Mouse (Mus musculus) cerebral cortex, adult 2 months (tissue): ENCODE data around the gene Cadm3.

ENCODE experiments used
- WGBS: fragments of 180-500 bp; shearing (Covaris S2); methylation state at CpG from one replicate; pipeline ENCODE4 v1.1.7; 2018; 5-methylcytosine and 5-hydroxymethylcytosine counted together

Gene Cadm3

GRCm38 (mm10) chr1:173367356-173368046 lies at the start of gene Cadm3:
TSS of gene Cadm3 (minus strand) at chr1:173367695.
- WGBS, result 2% methylated on average over 46 of the region's 46 CpGs

- 74% methylated on average over 3 of the region's 3 CpGs for WGBS
Measured at GRCm38 (mm10) chr1:173414631-173415030, 47.1 kb upstream of the Cadm3 start.

- 68% methylated on average over 4 of the region's 4 CpGs for WGBS
Measured at GRCm38 (mm10) chr1:173411863-173412262, 44.4 kb upstream of the Cadm3 start.

- WGBS, result 87% methylated on average over 5 of the region's 5 CpGs
Measured at GRCm38 (mm10) chr1:173404696-173405309, 37.3 kb upstream of the Cadm3 start.

- 37% methylated on average over 3 of the region's 3 CpGs for WGBS
Measured at GRCm38 (mm10) chr1:173398323-173398970, 31.0 kb upstream of the Cadm3 start.

DNA sequence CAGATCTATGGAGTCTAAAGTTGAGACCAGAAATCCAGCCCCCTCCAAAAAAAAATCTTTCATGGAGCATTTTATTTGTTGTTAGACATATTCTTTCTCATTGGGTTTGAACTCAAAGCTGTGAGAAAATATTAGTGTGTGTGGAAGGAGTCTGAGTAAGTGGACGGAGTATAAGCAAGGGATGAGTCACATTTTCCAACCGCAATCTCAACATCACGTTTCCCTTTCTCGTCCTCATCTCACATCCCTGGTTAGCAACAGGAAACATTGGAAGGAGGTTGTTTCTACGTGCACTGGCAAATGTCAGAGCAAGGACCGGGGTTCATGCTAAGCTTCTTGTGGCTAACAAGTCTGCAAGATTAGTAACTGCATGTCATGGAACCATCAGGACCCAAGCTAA lies 24.3 kb upstream of the Cadm3 start:
- 57% methylated on average over 6 of the region's 6 CpGs for WGBS

DNA sequence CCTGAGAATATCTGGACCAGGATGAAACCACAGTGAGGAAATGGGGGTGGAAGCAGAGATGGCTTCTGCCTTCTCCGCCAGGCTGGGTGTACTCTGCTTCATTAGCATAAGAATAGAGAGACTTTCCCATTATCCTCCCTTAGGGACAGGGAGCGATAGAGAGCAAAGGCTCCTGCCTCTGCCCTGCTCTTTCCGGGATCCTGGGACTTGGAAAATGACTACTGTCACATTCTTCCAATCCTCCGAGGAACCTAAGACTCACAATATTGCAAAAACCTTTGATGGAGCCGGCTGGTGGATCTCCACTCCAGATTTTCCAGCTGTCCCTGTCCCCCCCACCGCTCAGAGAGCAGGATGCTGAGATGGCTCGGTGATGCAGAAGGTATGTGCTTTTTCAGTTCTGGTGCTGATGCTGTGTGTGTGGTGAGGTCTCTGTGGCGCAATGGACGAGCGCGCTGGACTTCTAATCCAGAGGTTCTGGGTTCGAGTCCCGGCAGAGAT lies 22.5 kb upstream of the Cadm3 start:
- 2% methylated on average over 13 of the region's 13 CpGs for WGBS

- WGBS, result 6% methylated on average over 3 of the region's 3 CpGs
Measured at GRCm38 (mm10) chr1:173389431-173389830, 21.9 kb upstream of the Cadm3 start.

DNA sequence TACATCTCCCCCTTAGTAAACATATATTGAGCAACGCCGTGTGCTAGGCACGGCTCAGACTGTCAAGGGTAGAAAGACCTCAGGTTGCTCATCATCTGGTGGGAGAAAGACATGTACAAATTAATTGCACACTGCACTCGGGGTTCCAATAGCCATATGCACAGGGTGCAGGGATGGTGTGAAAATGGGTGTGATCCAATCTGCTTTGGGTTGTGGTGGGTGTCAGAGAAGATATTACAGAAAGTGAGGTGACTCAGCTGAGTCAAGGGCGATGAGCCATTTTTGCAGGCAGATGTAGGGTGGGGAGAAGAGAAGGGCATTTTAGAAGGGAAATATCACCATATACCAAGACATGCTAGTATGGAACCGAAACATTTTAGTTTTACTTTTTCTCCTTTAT lies 13.9 kb upstream of the Cadm3 start:
- 59% methylated on average over 6 of the region's 6 CpGs for WGBS

DNA sequence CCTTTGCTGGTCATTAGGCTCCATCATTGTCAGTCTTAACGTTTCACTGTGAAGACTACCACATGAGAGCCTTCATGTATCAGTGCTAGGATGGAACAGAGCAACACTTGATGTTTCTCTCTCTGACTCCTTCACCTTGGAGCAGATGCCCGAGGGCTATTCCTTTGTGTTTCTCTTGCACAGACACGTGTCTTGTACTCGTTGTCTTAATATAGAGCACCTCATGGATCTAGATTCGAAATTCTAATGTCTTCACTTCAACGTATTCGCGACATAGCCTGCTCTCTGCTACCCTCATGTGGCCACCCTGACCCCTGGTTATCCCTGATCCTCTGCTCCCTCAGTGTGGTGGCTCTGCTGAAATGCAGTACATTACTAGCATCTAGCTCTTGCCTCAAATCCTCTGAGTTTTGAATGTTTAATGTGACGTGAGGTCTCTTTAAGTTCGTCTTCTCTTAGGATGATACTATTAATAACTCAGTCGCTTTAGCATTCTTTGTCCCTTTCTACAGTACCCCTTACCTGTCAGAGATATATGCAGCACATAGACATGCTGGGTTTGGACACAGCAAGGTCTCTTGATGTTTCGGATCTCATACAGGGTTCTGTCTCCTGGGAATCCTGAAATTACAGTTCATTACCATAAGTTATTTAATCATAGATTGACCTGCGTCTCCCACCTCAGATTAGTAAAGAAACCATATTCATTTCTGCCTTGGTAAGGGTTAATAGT lies 10.1 kb upstream of the Cadm3 start:
- WGBS, result 17% methylated on average over 13 of the region's 13 CpGs

DNA sequence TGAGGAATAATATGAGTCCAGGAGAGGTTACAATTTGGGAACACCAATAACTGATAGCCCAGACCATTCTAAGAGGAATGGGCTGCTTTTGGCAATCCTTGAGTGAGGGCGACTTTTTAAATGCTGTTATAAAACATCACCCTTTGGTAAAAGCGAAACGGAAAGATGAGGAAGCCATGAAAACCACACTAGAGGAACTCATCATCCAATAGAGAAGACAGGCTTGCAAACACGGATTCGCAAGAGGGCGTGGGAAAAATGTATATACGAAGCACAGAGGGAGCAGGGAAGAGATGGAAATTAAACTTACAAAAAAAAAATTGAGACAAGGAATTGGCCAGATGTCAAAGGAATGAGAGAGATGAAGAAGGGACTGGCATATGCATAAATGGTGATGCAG lies 6.5 kb upstream of the Cadm3 start:
- WGBS, result 82% methylated on average over 7 of the region's 7 CpGs

DNA sequence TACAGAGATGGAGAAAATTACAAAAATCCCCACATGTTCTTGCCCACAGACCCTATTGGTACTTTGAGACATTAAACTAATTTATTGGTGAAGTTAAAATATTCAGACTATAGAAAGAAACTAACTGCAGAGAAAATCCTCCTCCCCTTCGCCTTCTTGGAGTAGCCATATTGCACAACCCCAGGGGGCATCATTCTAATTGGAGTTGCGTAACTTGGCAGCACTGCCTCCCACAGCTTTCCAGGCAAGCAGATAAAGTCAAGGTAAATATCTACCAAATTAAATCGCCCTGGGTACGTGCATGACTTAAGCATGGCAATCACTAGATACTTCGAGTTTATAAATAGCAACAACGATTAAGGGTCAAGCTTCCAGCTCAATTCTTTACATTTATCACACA lies 4.1 kb upstream of the Cadm3 start:
- WGBS, result 88% methylated on average over 6 of the region's 6 CpGs

GRCm38 (mm10) chr1:173370456-173370855 lies 3.0 kb upstream of the Cadm3 start:
- WGBS, result 69% methylated on average over 6 of the region's 6 CpGs

DNA sequence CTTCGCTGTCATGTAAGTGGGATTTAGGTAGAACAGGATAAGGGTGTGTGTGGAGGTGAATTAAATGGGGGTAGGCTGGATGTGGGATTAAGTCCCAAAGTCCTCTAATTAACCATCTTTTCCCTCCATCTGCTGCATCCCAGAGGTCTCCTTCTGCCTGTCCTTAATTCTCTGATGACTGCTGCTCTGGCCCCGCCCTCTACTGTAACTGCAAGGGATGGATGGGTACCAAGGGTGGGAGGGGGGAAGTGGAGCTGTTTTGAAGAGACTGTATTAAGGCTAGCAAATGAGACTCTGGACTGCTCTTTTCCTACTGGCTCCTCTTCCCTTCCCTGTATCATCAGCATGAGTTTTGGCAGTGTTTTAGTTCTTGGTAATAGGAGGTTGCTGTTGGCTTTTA lies 2.1 kb upstream of the Cadm3 start:
- WGBS, result 81% methylated on average over 2 of the region's 2 CpGs

DNA sequence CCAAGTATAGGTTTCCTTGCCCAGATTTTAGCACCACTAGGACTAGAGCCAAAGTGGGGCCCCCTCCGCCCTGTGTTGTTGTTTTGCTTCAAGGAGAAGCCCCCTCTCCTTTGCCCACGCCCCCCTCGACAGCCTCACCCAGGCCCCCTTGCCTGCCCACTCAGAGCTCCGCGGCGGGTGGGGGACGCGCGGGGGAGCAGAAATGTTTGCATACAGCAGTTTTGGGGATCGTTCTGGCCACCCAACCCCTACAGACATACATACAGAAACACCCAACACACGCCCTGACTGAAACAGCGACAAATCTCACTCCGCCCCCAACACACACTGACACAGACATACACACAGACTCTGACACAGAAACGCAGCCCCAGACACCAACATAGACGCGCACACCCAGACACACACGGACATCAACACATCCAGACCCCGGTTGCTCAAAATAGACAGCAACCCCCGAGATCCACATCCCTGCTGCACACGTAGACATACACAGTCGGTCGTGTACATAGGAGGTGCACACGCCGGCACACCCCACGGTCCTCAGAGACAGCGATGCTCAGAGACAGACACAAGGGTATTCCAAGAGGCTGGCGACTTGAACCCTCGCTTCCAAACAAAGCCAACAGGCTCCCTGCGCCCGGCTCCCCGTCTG lies 667 bp downstream of the Cadm3 start:
- 1% methylated on average over 31 of the region's 31 CpGs for WGBS

- WGBS, result 6% methylated on average over 13 of the region's 13 CpGs
Measured at GRCm38 (mm10) chr1:173365970-173366409, 1.5 kb downstream of the Cadm3 start.

DNA sequence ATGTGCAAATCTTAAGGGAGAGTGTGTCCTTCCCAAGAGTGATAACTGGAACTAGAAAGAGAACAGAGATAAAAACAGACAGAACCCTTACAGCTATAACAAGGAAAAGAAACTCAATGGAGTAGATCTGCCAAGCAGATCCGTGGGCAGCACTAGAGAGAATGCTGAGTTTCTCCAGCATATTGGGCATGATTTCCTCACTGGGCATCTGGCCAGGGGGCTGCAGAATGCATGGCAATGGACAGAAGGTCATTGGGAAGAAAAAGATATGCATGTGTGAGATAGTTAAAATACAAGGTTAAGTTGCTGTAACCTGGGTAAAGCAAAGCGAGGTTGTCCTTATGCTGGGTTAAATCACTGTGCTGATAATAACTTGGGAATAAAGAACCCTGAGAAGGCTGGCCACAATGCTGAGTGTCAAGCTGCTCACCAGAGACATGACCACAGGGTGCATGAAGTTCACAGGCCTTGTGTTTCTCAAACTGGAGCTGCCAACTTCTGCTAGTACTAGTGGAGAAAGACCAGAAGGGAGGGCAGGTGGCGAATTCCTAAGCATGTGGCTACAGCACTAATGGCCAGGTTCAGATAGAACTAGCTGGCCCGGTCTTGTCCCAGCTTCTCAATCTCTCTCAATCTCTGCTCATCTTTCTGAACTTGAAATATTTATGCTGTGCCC lies 3.2 kb downstream of the Cadm3 start:
- WGBS, result 56% methylated on average over 4 of the region's 4 CpGs

- 48% methylated on average over 2 of the region's 2 CpGs for WGBS
Measured at GRCm38 (mm10) chr1:173363436-173363835, 4.1 kb downstream of the Cadm3 start.

- WGBS, result 59% methylated on average over 6 of the region's 6 CpGs
Measured at GRCm38 (mm10) chr1:173361651-173362050, 5.8 kb downstream of the Cadm3 start.

- 59% methylated on average over 4 of the region's 4 CpGs for WGBS
Measured at GRCm38 (mm10) chr1:173359590-173360290, 7.8 kb downstream of the Cadm3 start.
